Mouse (Mus musculus) lung, postnatal 0 days (tissue): ENCODE results near the gene Ftsj1.

Experiments
- CTCF ChIP-seq: IDR thresholded peaks from 2 replicates; pipeline ENCODE4 v1.5.1; 2016; ENCODE audit warnings: antibody characterized with exemption, mild to moderate bottlenecking
- EP300 ChIP-seq: IDR thresholded peaks from 2 replicates; pipeline ENCODE4 v1.6.1; 2016; ENCODE audit warnings: antibody characterized with exemption, mild to moderate bottlenecking, control low read depth

- TF ChIP-seq CTCF (no peak), EP300 (no peak)
Observed at GRCm38 (mm10) chrX:8219651-8220050, 32.6 kb downstream of the Ftsj1 start.
